21 mouse cellular contexts compared by ENCODE assay signal in genomic region chr11:51922421-51922841, GRCm38 (mm10). TPM values are rescaled to one million over a fixed set of nuclear protein-coding genes. Genes with fewer than 3 reads are reported as not detected.
A peak's percentile ranks its signal among the peaks of the same experiment; 100 is the strongest.
DNase-seq lines count a peak whose midpoint lies in the region; ATAC-seq and TF ChIP-seq lines count a peak whose summit lies in the region.
"Had no signal": no experiment of that assay in that cellular context is flagged by ENCODE, and none has a peak within 500 bp of the region (broad histone marks: within the 10 kb centered on the region; RNA-seq: fewer than 3 reads in every experiment).

No protein-coding gene starts in this region.

- H3K27me3 ChIP-seq in lung, postnatal 0 days (replicated peaks; ENCODE audit: insufficient read depth, low read length) = no peaks in the 10 kb centered on the region
- no peaks in the 10 kb centered on the region for H3K27me3 ChIP-seq in midbrain, embryonic 10.5 days (ENCODE audit: low read depth, poor library complexity, severe bottlenecking)
- H3K27me3 ChIP-seq: neural tube, embryonic 12.5 days had no signal

- TF ChIP-seq CTCF in lung, postnatal 0 days (IDR thresholded peaks at IDR 0.05) = no peak

- H3K9me3 ChIP-seq in lung, postnatal 0 days (ENCODE audit: low read length) = no peaks in the 10 kb centered on the region
- H3K9me3 ChIP-seq in midbrain, embryonic 10.5 days (replicated peaks) = peaks cover 12% of the 10 kb centered on the region; the same call in 1 of the 2 replicates

- H3K9ac ChIP-seq in lung, postnatal 0 days (replicated peaks; ENCODE audit: low read depth) = no peak overlapping the region
- H3K9ac ChIP-seq: lung, embryonic 14.5 days; neural tube, embryonic 12.5 days had no signal

- H3K4me1 ChIP-seq in lung, postnatal 0 days (ENCODE audit: insufficient read depth, low read depth, low read length) = peaks cover 7% of the 10 kb centered on the region; the same call in 1 of the 2 replicates
- no peaks in the 10 kb centered on the region for H3K4me1 ChIP-seq in midbrain, embryonic 10.5 days
- H3K4me1 ChIP-seq: neural tube, embryonic 12.5 days had no signal

- no peak overlapping the region; the same call in 1 of the 2 replicates for H3K27ac ChIP-seq in lung, postnatal 0 days (ENCODE audit: low read length)
- H3K27ac ChIP-seq in midbrain, embryonic 10.5 days (replicated peaks) = no peak overlapping the region
- H3K27ac ChIP-seq: neural tube, embryonic 12.5 days had no signal

- intact Hi-C loops in heart, postnatal 10 days (cut with DNase I) = no loop called here

- 57% methylated on average over 3 of the region's 3 CpGs for WGBS in lung, postnatal 0 days
- 79% methylated on average over 3 of the region's 3 CpGs for WGBS in midbrain, embryonic 10.5 days

- ATAC-seq in lung, postnatal 0 days = peak; percentile 11; the same call in 1 of the 2 replicates
- ATAC-seq: forebrain, embryonic 16.5 days; inflammation-experienced regulatory T-cells, adult 6 months had no signal

- TF ChIP-seq EP300 in lung, postnatal 0 days (IDR thresholded peaks at IDR 0.05) = no peak

- peak; percentile 96 for DNase-seq in heart, adult 11 months
- DNase-seq in heart, postnatal 10 days = no peak
- DNase-seq in lung, postnatal 0 days (ENCODE audit: low spot score) = no peak
- DNase-seq in lung, postnatal 25 days (ENCODE audit: low spot score) = no peak
- DNase-seq in fat pad, adult 2 months (ENCODE audit: extremely low read depth, low read depth, low spot score) = peak; percentile 100
- DNase-seq in spleen, postnatal 14 days (ENCODE audit: low spot score in 2 of 2) = no peak
- no peak for DNase-seq in midbrain, embryonic 10.5 days (ENCODE audit: low spot score)
- DNase-seq in urinary bladder, postnatal 36 days (ENCODE audit: low spot score in 2 of 2) = no peak
- DNase-seq: B cell, adult 2 months; cerebellum, adult 11 months; cerebellum, postnatal 25 days; kidney, adult 9 months; kidney, postnatal 36 days; layer of hippocampus, postnatal 36 days; liver; thymus, postnatal 36 days had no signal

- H3K4me2 ChIP-seq in lung, postnatal 0 days (replicated peaks; ENCODE audit: low read depth, low read length) = no peak overlapping the region
- H3K4me2 ChIP-seq: lung, embryonic 14.5 days; neural tube, embryonic 12.5 days had no signal

- H3K36me3 ChIP-seq in lung, postnatal 0 days (ENCODE audit: insufficient read depth, low read length) = no peaks in the 10 kb centered on the region
- H3K36me3 ChIP-seq in midbrain, embryonic 10.5 days = no peaks in the 10 kb centered on the region
- H3K36me3 ChIP-seq: neural tube, embryonic 12.5 days had no signal

- no peak overlapping the region for H3K4me3 ChIP-seq in lung, postnatal 0 days (ENCODE audit: low read depth, low read length)
- no peak overlapping the region for H3K4me3 ChIP-seq in midbrain, embryonic 10.5 days
- H3K4me3 ChIP-seq: erythroblast, embryonic 14.5 days; neural tube, embryonic 12.5 days had no signal

RNA-seq across cellular contexts. Expression of gene Cdkn2aipnl, which starts 45.0 kb away (rescaled TPM):
- 10 to 100 TPM; 20.3 to 21.0 TPM for total RNA-seq in heart, postnatal 10 days (2021)
- 55.9 and 56.9 TPM in 2 replicates for polyA plus RNA-seq in lung, postnatal 0 days (2015; fragmentation: Nextera tagmentation; extraction: Ambion mirVana)
- polyA plus RNA-seq in midbrain, embryonic 10.5 days (2016; fragmentation: Nextera tagmentation; extraction: Ambion mirVana) = 141 and 142 TPM in 2 replicates

Comparison
In these comparisons a context has a peak if more than half of its experiments do, and no peak if none do; other contexts are left out.
1. DNase-seq: peak in heart, adult 11 months (single experiment) and fat pad, adult 2 months (single experiment); none in heart, postnatal 10 days (0 of 2), lung, postnatal 0 days (single experiment), lung, postnatal 25 days (single experiment), spleen, postnatal 14 days (0 of 2), midbrain, embryonic 10.5 days (single experiment) and urinary bladder, postnatal 36 days (0 of 2).